Mouse (Mus musculus): ENCODE results near the gene Gmeb1.
"Not testable (repeated sequence)": the region's sequence is repeated elsewhere in the genome, so short reads cannot be mapped to it uniquely, and the experiment has no call there.

Gmeb1 gene

GRCm38 (mm10) chr4:132230422-132230821 is 31.0 kb downstream of the Gmeb1 start:
- DNase-seq (ENCODE audit: low spot score in 2 of 2) = no peak

GRCm38 (mm10) chr4:132222001-132222400 is 39.4 kb downstream of the Gmeb1 start:
- not testable (repeated sequence) for DNase-seq (ENCODE audit: low spot score in 2 of 2)

- not testable (repeated sequence) for DNase-seq (ENCODE audit: low spot score in 2 of 2)
These were observed 43.0 kb downstream of the Gmeb1 start for GRCm38 (mm10) chr4:132218439-132218838.

GRCm38 (mm10) chr4:132217781-132218180 is 43.6 kb downstream of the Gmeb1 start:
- no peak for DNase-seq (ENCODE audit: low spot score in 2 of 2)

GRCm38 (mm10) chr4:132216602-132217001 is 44.8 kb downstream of the Gmeb1 start:
- DNase-seq (ENCODE audit: low spot score in 2 of 2) = no peak

- DNase-seq (ENCODE audit: low spot score in 2 of 2) = peak in 1 of 2 experiments; percentile 30
These were observed 46.6 kb downstream of the Gmeb1 start for GRCm38 (mm10) chr4:132214847-132215246.

DNA sequence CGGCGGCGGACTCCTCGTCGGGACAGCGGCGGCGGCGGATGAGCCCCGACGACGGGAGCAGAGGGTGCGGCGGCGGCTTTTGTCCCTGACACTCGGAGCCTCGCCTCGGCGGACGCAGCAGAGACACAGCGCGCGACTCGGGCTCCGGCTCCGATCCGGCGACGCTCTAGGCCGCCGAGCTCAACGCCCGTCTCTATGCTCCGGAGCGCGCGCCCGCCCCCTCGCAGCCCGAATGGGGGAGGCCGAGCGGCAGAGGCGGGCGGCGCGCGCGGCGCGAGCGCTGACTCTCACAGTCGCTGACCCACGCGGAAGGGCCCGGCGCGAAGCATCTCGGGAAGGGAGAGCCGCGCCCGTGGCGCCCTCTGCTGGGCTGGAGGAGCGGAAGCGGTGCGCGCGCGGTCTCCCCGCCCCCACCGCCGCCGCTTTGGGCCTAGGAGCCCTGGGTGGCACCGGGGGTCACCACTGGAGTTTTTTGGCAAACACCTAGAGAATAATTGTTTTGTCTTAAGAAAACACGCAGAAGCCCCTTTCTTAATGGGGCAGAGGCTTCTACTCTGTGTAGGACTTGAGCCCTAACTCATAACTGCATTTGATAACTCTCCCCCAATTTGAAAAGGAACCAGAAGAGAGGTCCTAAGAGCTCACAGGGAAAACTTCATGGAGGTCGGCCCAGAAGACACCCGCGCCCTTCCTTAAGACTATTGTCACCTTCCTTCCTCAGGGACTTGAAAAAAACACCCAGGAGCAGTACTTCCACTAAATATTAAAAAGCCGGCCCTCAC is 49.3 kb downstream of the Gmeb1 start, which contains the start of gene Ythdf2:
Gene Ythdf2, minus strand, starts transcription at position 351 of the 782 bp plus-strand sequence.
- peak; percentile 96 to 98 for DNase-seq (ENCODE audit: low spot score in 2 of 2)

DNA sequence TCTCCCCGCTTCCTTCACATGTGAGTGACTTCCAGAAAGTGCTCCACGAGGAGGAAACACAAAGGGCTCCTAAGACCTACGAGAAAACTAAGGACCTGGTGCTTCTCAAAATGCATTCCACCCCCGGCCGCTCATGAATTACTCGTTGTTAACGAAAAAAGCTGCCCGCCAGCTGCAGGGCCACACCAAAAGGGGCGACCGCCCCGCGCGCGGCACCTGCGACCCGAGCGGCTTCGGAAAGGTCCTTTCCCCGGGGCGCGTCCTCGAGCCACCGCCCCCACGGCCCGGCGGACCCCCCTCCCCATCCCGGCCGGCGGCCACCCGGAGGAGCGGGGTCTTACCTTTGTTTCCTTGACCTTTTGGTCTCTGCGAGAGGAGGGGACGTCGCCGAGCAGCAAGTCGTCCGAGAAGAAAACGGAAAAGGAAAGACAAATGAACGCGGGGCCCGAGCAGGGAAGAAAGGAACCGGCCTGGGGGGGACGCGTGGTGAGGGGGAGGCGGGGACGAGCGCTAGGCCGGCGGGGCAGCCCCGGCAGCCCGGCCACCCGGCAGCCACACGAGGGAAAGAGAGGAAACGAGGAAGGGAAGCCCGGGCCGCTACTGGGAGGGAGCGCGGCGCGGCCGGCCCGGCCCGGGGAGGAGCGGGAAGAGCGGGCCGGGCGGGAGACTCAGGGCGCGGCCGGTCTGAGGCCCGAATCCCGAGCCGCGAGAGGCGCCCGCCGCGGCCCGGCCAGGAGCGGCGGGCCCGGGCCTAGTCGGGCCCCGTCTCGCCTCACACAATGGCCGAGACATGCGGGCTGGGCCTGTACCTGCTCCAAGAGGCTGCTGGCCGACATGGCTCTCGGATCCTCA is 50.1 kb downstream of the Gmeb1 start:
- DNase-seq (ENCODE audit: low spot score in 2 of 2) = peak; percentile 16 to 26

GRCm38 (mm10) chr4:132210325-132210724 is 51.1 kb downstream of the Gmeb1 start:
- no peak for DNase-seq (ENCODE audit: low spot score in 2 of 2)

DNA sequence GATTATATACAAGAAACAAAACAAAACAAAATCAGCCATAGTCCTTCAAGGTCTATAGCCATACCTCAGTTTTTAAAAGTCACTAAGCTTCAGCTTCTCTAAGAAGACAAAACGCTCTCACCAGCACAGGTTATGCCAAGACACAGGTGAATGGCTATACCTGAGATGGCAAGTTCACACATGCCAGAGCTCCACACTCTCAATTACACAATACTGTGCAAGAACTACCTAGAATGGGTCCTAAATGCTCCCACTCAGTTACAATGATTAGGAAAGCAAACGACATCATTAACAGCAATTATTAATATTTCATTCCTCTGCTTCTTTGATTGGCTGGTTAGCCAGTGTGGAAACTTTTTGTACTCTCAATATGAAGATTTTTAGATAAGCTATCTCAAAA is 52.1 kb downstream of the Gmeb1 start:
- DNase-seq (ENCODE audit: low spot score in 2 of 2) = no peak

DNA sequence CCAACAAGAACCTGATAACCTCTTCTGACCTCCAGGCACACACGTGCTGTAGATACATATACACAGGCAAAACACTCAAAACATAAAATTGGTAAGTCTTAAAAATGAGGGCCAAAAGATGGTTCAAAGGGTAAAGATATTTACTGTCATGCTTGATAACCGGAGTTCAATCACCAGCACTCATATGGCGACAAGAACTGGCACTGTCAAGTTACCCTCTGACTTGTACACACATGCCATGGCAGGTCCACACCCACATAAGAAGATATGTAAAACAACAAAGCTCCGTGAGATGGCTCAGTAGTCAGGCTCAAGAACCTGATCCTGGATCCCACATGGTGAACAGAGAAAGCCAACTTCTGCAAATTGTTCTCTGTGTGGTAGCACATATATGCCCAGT is 54.1 kb downstream of the Gmeb1 start:
- no peak for DNase-seq (ENCODE audit: low spot score in 2 of 2)

GRCm38 (mm10) chr4:132198771-132199170 is 62.6 kb downstream of the Gmeb1 start:
- no peak for DNase-seq (ENCODE audit: low spot score in 2 of 2)

DNA sequence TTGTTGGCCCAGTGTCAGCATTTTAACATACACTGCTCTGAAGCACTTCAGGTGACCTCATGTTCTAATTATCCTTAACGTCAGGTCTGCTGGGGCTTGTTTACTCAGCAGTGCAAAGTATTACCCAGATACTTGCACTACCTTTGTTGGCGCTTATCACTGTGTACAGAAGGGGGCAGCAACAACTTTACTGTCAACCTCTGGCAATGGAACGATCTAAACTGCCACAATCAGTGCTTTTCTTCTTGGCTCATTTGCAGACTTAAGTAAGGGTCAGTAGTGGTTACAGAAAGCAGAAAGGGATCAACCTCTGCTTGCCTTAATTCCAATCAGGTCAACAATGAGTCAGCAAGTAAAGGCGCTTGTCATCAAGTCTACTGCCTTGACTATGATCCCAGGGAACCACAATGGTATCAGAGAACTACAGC is 63.1 kb downstream of the Gmeb1 start:
- DNase-seq (ENCODE audit: low spot score in 2 of 2) = peak; percentile 31 to 50

GRCm38 (mm10) chr4:132194975-132195374 is 66.4 kb downstream of the Gmeb1 start:
- no peak for DNase-seq (ENCODE audit: low spot score in 2 of 2)

DNA sequence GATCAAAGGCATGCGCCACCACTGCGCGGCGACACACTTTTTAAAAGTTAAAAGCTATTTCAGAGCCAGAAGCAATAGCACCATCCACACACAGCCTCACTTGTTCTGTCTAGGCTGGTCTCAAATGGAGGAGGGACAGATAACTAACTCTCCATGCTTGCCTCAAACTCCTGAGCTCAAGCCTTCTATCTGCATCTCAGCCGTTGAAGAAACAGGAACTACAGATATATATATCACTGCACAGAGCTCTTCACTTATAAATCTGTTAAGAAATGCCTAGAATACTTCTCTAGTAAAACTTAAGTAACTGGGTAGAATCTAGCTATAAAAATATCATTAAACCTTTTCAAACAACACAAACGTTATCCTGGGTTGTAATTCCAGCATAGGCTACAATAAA is 67.0 kb downstream of the Gmeb1 start:
- no peak for DNase-seq (ENCODE audit: low spot score in 2 of 2)

GRCm38 (mm10) chr4:132187826-132188401 is 73.5 kb downstream of the Gmeb1 start:
- DNase-seq (ENCODE audit: low spot score in 2 of 2) = no peak

DNA sequence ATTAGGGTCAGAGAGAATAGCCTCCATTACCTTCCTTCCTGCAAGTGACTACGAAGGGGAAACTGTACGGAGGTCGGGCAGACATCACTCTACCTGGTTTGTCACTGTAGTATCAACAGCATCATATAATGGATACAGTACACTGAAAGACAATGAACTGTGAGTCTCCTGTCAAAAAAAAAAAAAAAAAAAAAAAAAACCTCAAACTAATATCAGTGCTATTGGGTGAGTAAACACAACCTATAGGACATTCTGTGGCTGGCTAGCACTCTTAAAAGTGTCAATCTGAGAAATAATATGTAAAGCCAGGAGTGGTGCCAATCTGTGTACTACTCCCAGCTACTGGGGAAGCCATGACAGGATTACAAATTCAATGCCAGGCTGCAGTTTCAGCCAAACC is 78.2 kb downstream of the Gmeb1 start:
- DNase-seq (ENCODE audit: low spot score in 2 of 2) = no peak

DNA sequence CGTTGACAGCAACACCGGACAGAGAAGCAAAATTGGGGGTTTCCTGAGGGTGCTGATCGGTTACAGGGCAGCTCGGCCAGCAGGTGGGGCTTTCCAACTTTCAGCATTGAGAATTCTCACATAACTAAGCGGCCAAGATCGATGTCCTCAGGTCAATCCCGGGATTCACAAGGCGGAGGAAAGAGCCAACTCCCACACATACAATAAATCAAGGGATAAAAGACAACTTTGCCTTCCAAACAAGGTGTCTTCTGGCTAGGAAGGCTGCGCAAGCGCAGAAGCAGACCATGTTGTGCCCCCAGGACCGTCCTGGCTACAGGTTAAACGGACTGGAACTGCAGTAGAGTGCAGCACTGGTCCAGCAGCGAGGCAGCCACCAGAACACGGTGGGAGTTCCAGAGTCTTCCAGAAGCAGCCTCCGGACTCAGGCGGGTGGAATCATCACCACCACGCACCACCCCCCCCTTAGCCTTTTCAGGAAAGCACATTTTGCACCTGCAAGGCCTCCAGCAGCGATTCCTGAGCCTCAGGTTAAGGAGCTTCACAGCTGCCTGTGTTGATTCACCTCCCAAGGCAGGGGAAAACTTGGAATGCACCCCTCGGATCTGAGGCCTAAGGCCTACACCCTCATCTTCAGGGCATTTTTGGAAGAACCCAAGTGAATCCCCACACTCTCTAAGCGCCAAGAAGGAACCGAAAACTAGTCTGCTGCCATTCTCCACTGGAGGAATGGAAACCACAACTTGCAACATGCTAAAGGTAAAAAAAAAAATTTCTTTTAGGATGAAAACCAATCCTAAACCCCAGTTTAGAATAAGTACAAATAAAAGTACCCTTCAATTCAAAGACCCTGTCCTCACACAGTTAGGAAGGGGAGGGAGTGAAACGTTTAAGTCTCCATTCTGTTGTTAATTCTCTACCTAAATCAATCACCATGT is 79.4 kb downstream of the Gmeb1 start:
- DNase-seq (ENCODE audit: low spot score in 2 of 2) = peak in 1 of 2 experiments; percentile 22

DNA sequence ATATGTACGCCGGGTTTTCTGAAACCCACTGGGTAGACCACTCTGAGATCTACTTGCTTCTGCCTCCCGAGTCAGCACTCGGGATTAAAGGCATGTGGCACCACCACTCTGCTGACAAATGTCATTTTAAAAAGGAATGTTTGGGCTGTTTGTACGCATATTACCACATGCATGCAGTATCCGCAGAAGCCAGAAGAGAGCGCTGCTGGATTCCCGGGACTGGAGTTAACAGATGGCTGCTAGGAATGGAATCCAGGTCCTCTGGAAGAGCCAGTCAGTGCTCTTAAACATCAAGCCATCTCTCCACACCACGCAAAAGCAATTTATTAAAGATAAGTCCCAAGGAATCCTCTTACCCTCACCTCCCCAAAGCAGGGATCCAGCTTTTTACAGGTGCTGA is 80.7 kb downstream of the Gmeb1 start:
- DNase-seq (ENCODE audit: low spot score in 2 of 2) = no peak

DNA sequence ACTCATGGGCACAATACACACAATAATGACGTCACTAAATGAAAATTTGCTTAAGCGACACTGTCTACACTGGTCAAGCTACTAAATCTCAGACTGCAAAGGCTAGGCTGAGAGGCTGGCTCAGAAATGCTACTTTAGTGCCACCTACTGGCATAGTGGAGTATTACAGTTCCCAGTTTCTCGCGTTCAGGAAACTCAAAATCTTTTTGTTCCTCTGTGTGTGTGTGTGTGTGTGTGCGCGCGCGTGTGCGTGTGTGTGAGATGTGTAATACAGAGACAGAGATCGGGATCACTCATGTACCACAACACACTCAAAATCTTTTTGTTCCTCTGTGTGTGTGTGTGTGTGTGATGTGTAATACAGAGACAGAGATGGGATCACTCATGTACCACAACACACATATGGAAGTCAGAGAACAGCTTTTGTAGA is 82.8 kb downstream of the Gmeb1 start:
- peak; percentile 51 to 65 for DNase-seq (ENCODE audit: low spot score in 2 of 2)

- DNase-seq (ENCODE audit: low spot score in 2 of 2) = no peak
These were observed 84.9 kb downstream of the Gmeb1 start for GRCm38 (mm10) chr4:132176474-132176873.

All from natural killer cell, adult 2 months (primary cell).